Mouse (Mus musculus) lung, adult 18-20 months (tissue): Measurements from ENCODE around the gene Spem1.

Source experiments
- DNase-seq, 2 experiments: peaks; one replicate each; pipeline ENCODE4 v3.0.0; 2022; ENCODE audit warnings: mixed read lengths in 2 of 2

The Spem1 gene

GRCm38 (mm10) chr11:69800392-69801197 lies 21.4 kb downstream of the Spem1 start:
- DNase-seq, result peak in 1 of 2 experiments; percentile 64

- DNase-seq, result no peak
Observed at GRCm38 (mm10) chr11:69800138-69800391, 21.9 kb downstream of the Spem1 start.

GRCm38 (mm10) chr11:69799394-69800137 lies 22.4 kb downstream of the Spem1 start:
- DNase-seq, result no peak

DNA sequence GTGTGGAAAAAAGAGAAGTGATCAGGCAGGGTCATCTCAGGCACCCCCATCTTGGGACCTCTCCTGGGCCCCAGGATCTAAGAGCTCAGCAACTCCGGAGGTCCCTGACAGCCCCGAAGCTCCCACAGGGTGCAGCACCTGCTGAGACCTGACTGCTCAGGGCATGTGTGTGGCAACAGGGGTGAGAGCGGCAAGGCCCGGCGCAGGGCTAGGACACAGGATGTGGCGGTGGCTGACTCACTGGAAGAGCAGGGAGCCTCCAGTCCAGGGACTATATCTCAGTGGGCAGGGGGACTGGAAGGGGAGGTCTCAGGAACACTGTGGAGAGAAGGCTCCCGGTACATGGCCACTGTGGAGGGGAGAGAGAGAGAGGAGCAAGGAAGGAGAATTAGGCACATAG lies 24.1 kb downstream of the Spem1 start:
- no peak for DNase-seq

- DNase-seq, result no peak
Observed at GRCm38 (mm10) chr11:69795983-69796435, 26.0 kb downstream of the Spem1 start.

GRCm38 (mm10) chr11:69795168-69795982 lies 26.6 kb downstream of the Spem1 start, which contains the start of gene Chrnb1:
TSS of gene Chrnb1 (minus strand) at chr11:69795943.
- DNase-seq, result peak; percentile 98 to 99

DNA sequence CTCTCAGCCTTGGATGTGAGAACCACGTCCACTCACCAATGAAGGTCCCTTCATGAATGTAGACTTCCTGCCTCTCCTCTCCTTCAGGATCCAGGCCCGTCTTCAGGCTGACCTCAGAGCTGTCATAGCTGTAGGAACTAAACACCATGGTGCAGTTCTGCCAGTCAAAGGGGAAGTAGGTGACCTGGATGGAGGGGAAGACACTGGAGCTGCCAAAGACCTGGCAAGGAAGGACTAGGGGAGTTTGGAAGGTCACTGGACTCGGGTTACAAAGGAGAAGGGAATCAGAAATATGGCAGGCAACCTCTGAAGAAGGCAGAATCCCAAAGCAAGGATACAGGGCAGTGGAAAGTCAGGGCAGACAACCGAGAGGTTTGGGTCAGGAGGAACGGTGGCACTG lies 28.6 kb downstream of the Spem1 start:
- DNase-seq, result no peak

DNA sequence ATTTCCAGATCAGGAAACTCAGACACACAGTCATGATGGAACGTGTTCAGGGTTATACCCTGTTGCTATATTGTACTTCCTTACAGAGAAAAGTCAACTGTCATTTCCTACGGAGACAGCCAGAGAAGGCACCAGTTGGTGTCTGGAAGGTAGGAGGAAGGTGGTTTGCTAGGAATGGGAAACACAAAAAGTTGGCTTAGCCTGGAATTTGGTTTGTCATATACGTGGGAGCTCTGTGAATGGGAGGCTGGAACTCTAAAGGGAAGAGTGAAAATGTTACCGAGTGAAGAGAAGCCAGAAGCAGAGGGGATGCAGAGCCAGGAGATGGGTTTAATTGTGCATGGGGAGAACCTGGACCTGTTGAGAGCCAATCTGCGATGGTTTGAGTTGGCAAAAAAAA lies 30.6 kb downstream of the Spem1 start:
- no peak for DNase-seq

DNA sequence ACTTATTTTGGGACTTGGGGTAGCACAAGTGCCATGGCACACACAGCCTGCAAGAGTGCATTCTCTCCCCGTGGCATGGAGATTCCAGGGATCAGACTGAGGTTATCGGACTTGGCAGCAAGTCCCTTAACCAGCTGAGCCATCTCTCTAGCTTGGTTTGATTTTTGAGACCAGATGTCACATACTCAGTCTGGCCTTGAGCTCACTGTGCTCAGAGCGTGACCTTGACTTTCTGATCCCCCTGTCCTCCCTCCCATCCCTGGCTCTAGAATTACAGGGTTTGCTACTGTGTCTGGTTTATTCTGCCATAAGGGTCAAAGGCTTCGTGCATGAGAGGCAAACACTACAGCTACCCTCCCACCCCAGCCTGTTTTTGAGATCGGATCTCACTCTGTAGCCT lies 32.5 kb downstream of the Spem1 start:
- DNase-seq, result no peak

GRCm38 (mm10) chr11:69787306-69787705 lies 34.7 kb downstream of the Spem1 start:
- DNase-seq, result no peak

GRCm38 (mm10) chr11:69784793-69785272 lies 37.1 kb downstream of the Spem1 start:
- DNase-seq, result peak; percentile 76 to 82

DNA sequence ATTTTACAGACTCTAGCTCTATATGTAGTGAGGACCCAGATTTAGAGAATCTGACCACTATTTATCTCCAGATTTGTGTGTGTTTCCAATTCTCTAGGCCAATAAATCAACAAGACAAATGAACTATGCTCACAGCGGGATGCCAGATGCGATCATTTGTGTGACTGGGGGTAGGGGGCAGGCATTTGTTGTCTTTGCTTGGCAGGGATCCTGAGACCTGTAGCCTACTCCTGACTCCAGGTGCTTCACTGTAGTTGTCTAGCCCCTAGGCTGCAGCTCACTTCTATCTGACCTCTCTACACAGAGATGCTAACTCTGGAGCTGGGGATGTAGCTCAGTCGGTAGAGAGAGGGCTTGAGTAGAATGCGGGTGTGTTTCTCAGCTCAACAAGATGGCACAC lies 40.2 kb downstream of the Spem1 start:
- DNase-seq, result no peak

GRCm38 (mm10) chr11:69778985-69779384 lies 43.0 kb downstream of the Spem1 start:
- no peak for DNase-seq

DNA sequence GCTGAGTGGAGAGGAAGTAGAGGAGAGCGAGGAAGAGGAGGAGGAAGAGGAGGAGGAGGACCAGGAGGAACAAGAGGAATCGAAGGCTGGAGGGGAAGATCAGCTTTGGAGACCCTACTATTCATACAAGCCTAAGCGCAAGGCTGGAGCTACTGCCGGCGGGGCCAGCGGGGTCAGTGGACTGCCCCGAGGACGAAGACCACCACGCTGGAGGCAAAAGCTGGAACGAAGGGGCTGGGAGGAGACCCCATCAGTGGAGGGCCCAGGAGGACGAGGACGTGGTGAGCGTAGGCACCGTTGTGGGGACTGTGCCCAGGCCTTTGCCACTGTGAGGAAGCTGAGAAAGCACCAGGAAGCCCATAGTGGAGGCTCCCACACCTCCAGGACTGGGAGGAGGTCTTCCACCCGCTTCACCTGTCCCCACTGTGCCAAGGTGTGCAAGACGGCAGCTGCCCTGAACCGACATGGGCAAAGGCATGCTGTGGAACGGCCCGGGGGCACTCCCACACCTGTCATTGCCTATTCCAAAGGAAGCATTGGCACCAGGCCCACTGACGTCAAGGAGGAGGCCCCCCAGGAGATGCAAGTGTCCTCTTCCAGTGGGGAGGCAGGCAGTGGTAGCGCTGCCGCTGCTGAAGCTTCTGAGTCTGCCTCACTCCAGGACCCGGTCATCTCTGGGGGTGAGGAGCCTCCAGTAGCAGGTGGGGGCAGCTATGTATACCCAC lies 43.6 kb downstream of the Spem1 start:
- DNase-seq, result no peak

DNA sequence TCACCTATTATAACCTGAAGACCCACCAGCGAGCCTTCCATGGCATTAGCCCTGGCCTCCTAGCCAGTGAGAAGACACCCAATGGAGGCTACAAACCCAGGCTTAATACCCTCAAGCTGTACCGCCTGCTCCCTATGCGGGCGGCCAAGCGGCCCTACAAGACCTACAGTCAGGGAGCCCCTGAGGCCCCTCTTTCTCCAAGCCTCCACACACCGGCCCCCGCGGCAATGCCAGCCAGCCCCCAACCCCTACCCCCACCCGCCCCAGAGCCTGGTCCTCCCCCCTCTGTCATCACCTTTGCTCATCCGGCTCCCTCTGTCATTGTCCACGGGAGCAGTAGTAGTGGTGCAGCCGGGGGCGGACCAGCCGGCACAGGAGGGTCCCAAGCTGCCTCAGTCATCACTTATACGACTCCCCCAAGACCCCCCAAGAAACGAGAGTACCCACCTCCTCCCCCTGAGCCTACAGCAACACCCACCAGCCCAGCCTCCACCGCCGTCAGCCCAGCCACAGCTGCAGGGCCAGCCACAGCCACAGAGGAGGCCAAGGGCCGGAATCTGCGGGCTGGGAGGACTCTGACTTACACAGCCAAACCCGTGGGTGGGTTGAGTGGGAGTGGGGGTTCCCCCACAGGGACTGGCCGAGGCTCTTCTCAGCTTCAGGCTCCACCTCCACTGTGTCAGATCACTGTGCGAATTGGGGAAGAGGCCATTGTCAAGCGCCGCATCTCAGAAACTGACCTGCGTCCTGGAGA lies 44.3 kb downstream of the Spem1 start:
- peak in 1 of 2 experiments; percentile 44 for DNase-seq

- DNase-seq, result no peak
Observed at GRCm38 (mm10) chr11:69776488-69776887, 45.5 kb downstream of the Spem1 start.

DNA sequence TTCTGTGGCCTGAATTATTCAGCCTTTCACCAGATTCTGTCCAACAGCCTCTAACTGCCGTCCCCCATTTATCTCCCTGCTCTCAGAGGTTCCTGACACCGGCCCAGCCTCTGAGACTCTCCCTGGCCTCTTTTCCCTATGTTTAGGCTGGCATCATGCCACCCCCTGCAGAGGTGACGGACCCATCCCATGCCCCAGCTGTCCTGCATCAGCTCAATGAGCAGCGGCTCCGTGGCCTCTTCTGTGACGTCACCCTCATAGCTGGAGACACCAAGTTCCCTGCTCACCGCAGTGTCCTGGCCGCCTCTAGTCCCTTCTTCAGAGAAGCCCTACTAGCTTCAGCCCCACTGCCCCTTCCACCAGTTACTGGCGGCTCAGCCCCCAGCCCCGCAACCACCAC lies 46.3 kb downstream of the Spem1 start:
- DNase-seq, result no peak

GRCm38 (mm10) chr11:69774961-69775360 lies 47.0 kb downstream of the Spem1 start:
- no peak for DNase-seq
